Mouse (Mus musculus) pancreas, adult 10 weeks (tissue): ENCODE measurements around the gene Akr1c20. TPM values are rescaled to one million over a fixed set of nuclear protein-coding genes. Genes with fewer than 3 reads are reported as not detected.

Source experiments
- polyA plus RNA-seq: library from polyadenylated mRNA; stranded (reverse); fragments of 350-450 nt; fragmentation: Illumina TruSeq; extraction: RNeasy Lipid Tissue Mini Kit (QIAGEN cat#74804); gene quantifications from one replicate; pipeline ENCODE4 v1.2.3, GENCODE M21; 2015; ENCODE audit warnings: low read depth, low replicate concordance; ENCODE audit not compliant: insufficient read depth

Gene Akr1c20
- polyA plus RNA-seq: not detected

DNA sequence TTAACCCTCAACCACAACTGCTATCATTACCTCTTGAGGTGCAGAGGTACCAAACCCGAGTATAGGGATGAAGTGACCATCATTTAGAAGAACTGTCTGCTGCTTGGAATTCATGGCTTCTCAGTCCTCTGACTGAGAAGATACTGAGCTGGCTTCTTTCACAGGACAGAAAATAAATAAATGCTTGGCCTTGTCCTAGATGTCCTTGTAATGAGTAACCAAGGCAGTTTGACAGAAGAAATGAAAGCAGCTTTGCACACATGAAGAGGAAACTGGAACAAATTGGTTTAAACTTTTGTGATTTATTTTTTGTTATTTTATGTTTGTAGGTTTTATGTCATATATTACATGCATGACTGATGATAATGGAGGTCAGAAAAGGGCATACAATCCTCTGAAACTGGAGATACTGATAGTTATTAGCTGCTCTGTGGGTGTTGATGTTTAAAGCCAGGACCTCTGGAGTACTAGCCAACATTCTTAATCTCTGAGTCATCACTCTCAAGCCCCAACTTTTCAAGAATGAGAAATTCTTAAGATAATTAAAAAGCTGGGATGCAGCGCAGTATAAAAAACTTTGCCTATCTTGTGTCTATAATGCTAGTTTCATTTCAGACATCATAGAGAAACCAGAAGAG lies at the start of gene Akr1c20:
Gene Akr1c20, minus strand, starts transcription at position 145 of the 638 bp plus-strand sequence.

Other genes with a start within 250 kb of the Akr1c20 start
- 4.9 TPM for gene Akr1c12, start 243.9 kb downstream of the Akr1c20 start, polyA plus RNA-seq
- not detected for gene Akr1c6, start 89.0 kb downstream of the Akr1c20 start, polyA plus RNA-seq
- not detected for gene Akr1c21, start 50.7 kb upstream of the Akr1c20 start, polyA plus RNA-seq
- 5.8 TPM for gene Akr1e1, start 85.8 kb upstream of the Akr1c20 start, polyA plus RNA-seq